Mouse (Mus musculus) heart, adult 2 months (tissue): Measurements from ENCODE around the gene Thbs2.

Experiments used
- CTCF ChIP-seq: fragments of 200-600 bp; IDR thresholded peaks from 2 replicates; pipeline ENCODE4 v1.8.1; 2022; ENCODE audit warnings: antibody characterized with exemption, mild to moderate bottlenecking, moderate library complexity
- EP300 ChIP-seq: fragments of 200-500 bp; IDR thresholded peaks from 2 replicates; pipeline ENCODE4 v1.6.1; 2011; ENCODE audit warnings: low read depth, low read length, control low read depth; ENCODE audit not compliant: insufficient read depth

DNA sequence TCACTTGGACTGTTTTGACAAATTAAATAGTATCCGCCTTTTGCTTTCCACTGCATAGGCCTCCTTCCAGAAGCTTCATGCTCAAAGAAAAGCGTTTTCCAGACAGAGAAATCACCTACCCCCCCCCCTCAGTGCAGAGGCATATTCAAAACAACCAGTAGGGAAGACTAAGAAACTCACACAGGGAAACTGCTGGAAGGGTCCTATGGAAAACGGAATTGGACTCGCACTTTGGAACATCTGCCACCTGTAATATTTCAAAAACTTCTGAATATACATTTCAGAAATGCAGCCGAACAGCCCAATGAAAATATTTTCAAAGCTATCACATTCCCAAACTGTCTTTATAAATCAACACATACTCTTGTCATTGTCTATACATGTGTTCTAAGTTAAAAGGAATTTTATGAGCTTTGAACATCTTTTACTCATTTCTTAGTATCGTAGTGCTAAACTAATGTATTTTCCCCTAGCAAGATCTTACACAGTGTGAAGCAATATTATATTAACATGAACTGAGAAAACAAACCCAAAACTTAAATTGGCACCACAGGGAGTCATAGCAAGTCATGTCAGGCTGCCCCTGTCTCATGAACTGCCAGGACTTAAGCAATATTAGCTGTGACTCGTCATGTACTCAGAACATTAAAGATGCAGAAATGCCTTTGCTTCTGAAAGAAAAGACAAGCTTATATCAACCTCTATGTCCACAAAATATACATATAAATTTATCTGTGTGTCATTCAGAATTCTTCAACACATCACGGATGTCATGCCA, 58.3 kb downstream of the Thbs2 start:
- no peak for TF ChIP-seq CTCF
- TF ChIP-seq EP300: no peak
